Mouse (Mus musculus): Measurements from ENCODE around the gene Sval3. TPM values are rescaled to one million over a fixed set of nuclear protein-coding genes. Genes with fewer than 3 reads are reported as not detected.

The Sval3 gene
- not detected in 2 replicates for total RNA-seq (2014; rRNA removed)
- polyA plus RNA-seq (2015; fragmentation: Nextera tagmentation; extraction: Ambion mirVana) = not detected in 2 replicates

DNA sequence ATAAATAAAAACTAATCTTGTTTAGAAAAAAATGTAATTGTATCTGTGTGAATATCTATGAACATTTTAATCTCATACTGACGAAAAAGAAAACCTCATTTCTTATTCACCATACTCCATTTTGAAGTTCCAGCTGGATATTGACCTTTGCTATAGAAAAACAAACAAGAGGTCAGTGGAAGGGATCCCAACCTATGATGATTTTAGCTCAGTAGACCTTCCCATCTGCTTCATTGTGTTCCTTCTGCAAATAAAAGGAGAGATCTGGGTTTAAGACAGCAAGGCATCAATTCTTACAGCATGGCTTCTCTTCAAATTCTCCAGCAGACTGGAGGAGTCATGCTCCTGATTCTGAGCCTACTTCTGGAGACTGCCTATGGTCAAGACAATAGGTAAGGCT, at the start of gene Sval3:
Sval3 (plus strand) TSS at position 301 of the 400 bp plus-strand sequence.
- H3K36me3 ChIP-seq (ENCODE audit: insufficient read depth, low read length) = no peaks in the 10 kb centered on the region
- no peaks in the 10 kb centered on the region for H3K4me1 ChIP-seq (ENCODE audit: insufficient read depth, low read length)
- no peak within 1 kb of the TSS for H3K27ac ChIP-seq
- ATAC-seq = no peak
- no peaks in the 10 kb centered on the region for H3K27me3 ChIP-seq (ENCODE audit: insufficient read depth, low read length)
- TF ChIP-seq CTCF (IDR thresholded peaks at IDR 0.05; ENCODE audit: low read depth) = no peak
- DNase-seq (ENCODE audit: low spot score) = no peak
- H3K4me3 ChIP-seq (ENCODE audit: low read length) = no peak within 1 kb of the TSS
- no peaks in the 10 kb centered on the region for H3K9me3 ChIP-seq (ENCODE audit: low read length)
- 76% methylated on average over 1 of the region's 1 CpGs for WGBS
- H3K4me2 ChIP-seq (ENCODE audit: low read depth, low read length) = no peak within 1 kb of the TSS
- no peak within 1 kb of the TSS for H3K9ac ChIP-seq (replicated peaks; ENCODE audit: low read length)

DNA sequence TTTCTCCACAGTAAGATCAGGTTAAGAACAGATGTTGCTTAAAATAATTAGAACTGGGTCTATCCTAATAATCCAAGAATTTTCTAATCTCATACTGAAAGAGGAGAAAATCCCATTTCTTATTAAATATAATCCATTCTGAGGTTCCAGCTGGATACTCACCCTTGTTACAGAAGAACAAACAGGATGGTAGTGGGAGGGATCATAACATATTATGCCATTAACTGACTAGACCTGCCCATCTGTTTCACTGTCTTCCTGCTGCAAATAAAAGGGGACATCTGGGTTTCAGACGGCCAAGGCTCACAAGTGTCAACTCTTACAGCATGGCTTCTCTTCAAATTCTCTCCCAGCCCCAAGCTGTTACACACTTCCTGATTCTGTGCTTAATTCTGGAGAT, 16.6 kb upstream of the Sval3 start, which contains the start of gene Sval1:
Sval1 (plus strand) TSS at position 301 of the 400 bp plus-strand sequence.
- no peak within 1 kb of the TSS for H3K27ac ChIP-seq
- H3K27me3 ChIP-seq (ENCODE audit: insufficient read depth, low read length) = no peaks in the 10 kb centered on the region
- no peak for ATAC-seq
- no peaks in the 10 kb centered on the region for H3K36me3 ChIP-seq (ENCODE audit: insufficient read depth, low read length)
- no peaks in the 10 kb centered on the region for H3K4me1 ChIP-seq (ENCODE audit: insufficient read depth, low read length)
- H3K9ac ChIP-seq (replicated peaks; ENCODE audit: low read length) = no peak within 1 kb of the TSS
- H3K4me2 ChIP-seq (ENCODE audit: low read depth, low read length) = no peak within 1 kb of the TSS
- H3K9me3 ChIP-seq (ENCODE audit: low read length) = no peaks in the 10 kb centered on the region
- no peak within 1 kb of the TSS for H3K4me3 ChIP-seq (ENCODE audit: low read length)
- 64% methylated on average over 1 of the region's 1 CpGs for whole genome bisulfite sequencing
- no peak for DNase-seq (ENCODE audit: low spot score)
- TF ChIP-seq CTCF (IDR thresholded peaks at IDR 0.05; ENCODE audit: low read depth) = no peak

Other genes starting within 250 kb of the Sval3 start
- gene Olfr459, start 193.0 kb upstream of the Sval3 start, total RNA-seq (2014; rRNA removed) = not detected in 2 replicates
- not detected in 2 replicates for gene Olfr459, start 193.0 kb upstream of the Sval3 start, polyA plus RNA-seq (2015; fragmentation: Nextera tagmentation; extraction: Ambion mirVana)
- gene Pip, start 120.6 kb upstream of the Sval3 start, total RNA-seq (2014; rRNA removed) = not detected in 2 replicates
- gene Pip, start 120.6 kb upstream of the Sval3 start, polyA plus RNA-seq (2015; fragmentation: Nextera tagmentation; extraction: Ambion mirVana) = not detected in 2 replicates
- not detected in 2 replicates for gene Sval2, start 115.2 kb upstream of the Sval3 start, total RNA-seq (2014; rRNA removed)
- not detected in 2 replicates for gene Sval2, start 115.2 kb upstream of the Sval3 start, polyA plus RNA-seq (2015; fragmentation: Nextera tagmentation; extraction: Ambion mirVana)
- not detected in 2 replicates for gene Sval1, start 16.5 kb upstream of the Sval3 start, total RNA-seq (2014; rRNA removed)
- gene Sval1, start 16.5 kb upstream of the Sval3 start, polyA plus RNA-seq (2015; fragmentation: Nextera tagmentation; extraction: Ambion mirVana) = not detected in 2 replicates
- not detected in 2 replicates for gene Sva, start 70.3 kb downstream of the Sval3 start, total RNA-seq (2014; rRNA removed)
- gene Sva, start 70.3 kb downstream of the Sval3 start, polyA plus RNA-seq (2015; fragmentation: Nextera tagmentation; extraction: Ambion mirVana) = not detected in 2 replicates
- not detected in 2 replicates for gene Tas2r139, start 172.8 kb downstream of the Sval3 start, total RNA-seq (2014; rRNA removed)
- not detected in 2 replicates for gene Tas2r139, start 172.8 kb downstream of the Sval3 start, polyA plus RNA-seq (2015; fragmentation: Nextera tagmentation; extraction: Ambion mirVana)
- not detected in 2 replicates for gene Tas2r144, start 247.2 kb downstream of the Sval3 start, total RNA-seq (2014; rRNA removed)
- not detected in 2 replicates for gene Tas2r144, start 247.2 kb downstream of the Sval3 start, polyA plus RNA-seq (2015; fragmentation: Nextera tagmentation; extraction: Ambion mirVana)